Mouse (Mus musculus) myocyte (in vitro differentiated cells): ENCODE measurements around the gene Kcna4. TPM values are rescaled to one million over a fixed set of nuclear protein-coding genes. Genes with fewer than 3 reads are reported as not detected.
A peak's percentile ranks its signal among the peaks of the same experiment; 100 is the strongest.

Source experiments
- H3K27me3 ChIP-seq: one replicate; pipeline ENCODE4 v1.6.1; 2011; ENCODE audit not compliant: control insufficient read depth, insufficient read depth, insufficient read length
- H3K36me3 ChIP-seq: one replicate; pipeline ENCODE4 v1.6.1; 2011; ENCODE audit not compliant: control insufficient read depth, insufficient read depth
- H3K4me2 ChIP-seq: one replicate; pipeline ENCODE4 v1.6.1; 2011; ENCODE audit warnings: low read depth, control low read depth
- H3K4me3 ChIP-seq: one replicate; pipeline ENCODE4 v1.5.1; 2011; ENCODE audit warnings: mild to moderate bottlenecking, control low read depth, moderate library complexity
- H3K79me2 ChIP-seq: one replicate; pipeline ENCODE4 v1.6.1; 2011; ENCODE audit not compliant: control insufficient read depth, insufficient read depth
- H3ac ChIP-seq: one replicate; pipeline ENCODE4 v1.6.1; 2011; ENCODE audit not compliant: control insufficient read depth, insufficient read length
- CEBPB ChIP-seq: IDR thresholded peaks from 2 replicates; pipeline ENCODE4 v1.6.1; 2011; ENCODE audit warnings: mild to moderate bottlenecking, moderate library complexity; ENCODE audit not compliant: poor library complexity, insufficient read depth, severe bottlenecking
- E2F4 ChIP-seq: IDR thresholded peaks from one replicate; pipeline ENCODE4 v1.6.1; 2011; ENCODE audit warnings: mild to moderate bottlenecking, control low read depth, moderate library complexity; ENCODE audit not compliant: insufficient read depth
- MAX ChIP-seq: IDR thresholded peaks from one replicate; pipeline ENCODE4 v1.6.1; 2011; ENCODE audit warnings: low read depth, mild to moderate bottlenecking, control low read depth
- MYOD1 ChIP-seq, 3 experiments: IDR thresholded peaks; one replicate each; pipeline ENCODE4 v1.6.1; 2011; ENCODE audit warnings: control low read depth in 2 of 3, low read depth in 2 of 3, mild to moderate bottlenecking in 2 of 3, moderate library complexity in 1 of 3; ENCODE audit not compliant: insufficient read length in 2 of 3, control insufficient read depth in 1 of 3
- MYOG ChIP-seq, 3 experiments: IDR thresholded peaks; one replicate each; pipeline ENCODE4 v1.6.1; 2011; ENCODE audit warnings: control low read depth in 2 of 3, low read depth in 2 of 3, mild to moderate bottlenecking in 2 of 3; ENCODE audit not compliant: insufficient read length in 2 of 3, control insufficient read depth in 1 of 3, insufficient read depth in 1 of 3
- POLR2A ChIP-seq: IDR thresholded peaks from one replicate; pipeline ENCODE4 v1.6.1; 2011; ENCODE audit warnings: low read depth, mild to moderate bottlenecking, control low read depth, moderate library complexity; ENCODE audit not compliant: insufficient read length
- POLR2AphosphoS2 ChIP-seq: IDR thresholded peaks from one replicate; pipeline ENCODE4 v1.6.1; 2011; ENCODE audit warnings: low read depth, control low read depth; ENCODE audit not compliant: insufficient read length
- REST ChIP-seq: IDR thresholded peaks from one replicate; pipeline ENCODE4 v1.6.1; 2011; ENCODE audit warnings: mild to moderate bottlenecking, control low read depth, moderate library complexity; ENCODE audit not compliant: insufficient read depth, insufficient read length
- SRF ChIP-seq: IDR thresholded peaks from one replicate; pipeline ENCODE4 v1.6.1; 2011; ENCODE audit warnings: low read depth; ENCODE audit not compliant: control insufficient read depth, insufficient read length
- TCF12 ChIP-seq: IDR thresholded peaks from one replicate; pipeline ENCODE4 v1.6.1; 2011; ENCODE audit warnings: mild to moderate bottlenecking, control low read depth; ENCODE audit not compliant: poor library complexity, insufficient read depth, severe bottlenecking
- TCF3 ChIP-seq: IDR thresholded peaks from one replicate; pipeline ENCODE4 v1.6.1; 2011; ENCODE audit warnings: low read depth, control low read depth; ENCODE audit not compliant: insufficient read length
- USF1 ChIP-seq: IDR thresholded peaks from one replicate; pipeline ENCODE4 v1.6.1; 2011; ENCODE audit warnings: low read depth, mild to moderate bottlenecking, control low read depth, moderate library complexity
- polyA plus RNA-seq: library from polyadenylated mRNA; unstranded; fragments of >200 nt; fragmentation: generic; extraction: Trizol; gene quantifications from one replicate; pipeline ENCODE4 v1.2.1, GENCODE M21; 2012; ENCODE audit warnings: missing spikeins

Gene Kcna4
- polyA plus RNA-seq, 1 experiment: 0.02 TPM

DNA sequence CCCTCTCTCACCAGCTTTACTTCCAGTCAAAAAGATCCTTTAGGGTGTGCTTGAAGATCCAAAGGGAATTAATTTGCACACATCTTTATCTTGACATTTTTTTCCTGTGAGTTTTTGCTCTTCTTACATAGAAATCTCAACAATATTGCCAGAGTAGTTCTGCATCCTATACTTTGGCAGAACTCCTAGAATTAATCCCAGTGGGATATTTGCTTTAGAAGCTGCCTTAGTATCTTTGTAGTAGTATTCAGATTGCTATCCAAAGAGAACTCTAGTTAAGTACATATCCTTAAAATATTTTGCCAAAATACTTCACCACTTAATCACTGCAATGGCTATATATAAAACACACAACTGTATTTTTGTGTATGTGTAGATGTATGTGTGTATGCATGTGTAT is 28.2 kb downstream of the Kcna4 start:
- no peaks in the 10 kb centered on the region for H3K79me2 ChIP-seq
- no peaks in the 10 kb centered on the region for H3K36me3 ChIP-seq
- no peaks in the 10 kb centered on the region for H3K27me3 ChIP-seq
- peak overlapping the region; percentile 15 for H3K4me2 ChIP-seq
- TF ChIP-seq MYOG (IDR thresholded peaks at IDR 0.05; ENCODE audit: control insufficient read depth in 1 of 3, insufficient read depth in 1 of 3, insufficient read length in 2 of 3, low read depth in 2 of 3) (no peak), CEBPB (no peak), SRF (no peak), REST (no peak)
- no peak overlapping the region for H3K4me3 ChIP-seq
- no peak overlapping the region for H3ac ChIP-seq

DNA sequence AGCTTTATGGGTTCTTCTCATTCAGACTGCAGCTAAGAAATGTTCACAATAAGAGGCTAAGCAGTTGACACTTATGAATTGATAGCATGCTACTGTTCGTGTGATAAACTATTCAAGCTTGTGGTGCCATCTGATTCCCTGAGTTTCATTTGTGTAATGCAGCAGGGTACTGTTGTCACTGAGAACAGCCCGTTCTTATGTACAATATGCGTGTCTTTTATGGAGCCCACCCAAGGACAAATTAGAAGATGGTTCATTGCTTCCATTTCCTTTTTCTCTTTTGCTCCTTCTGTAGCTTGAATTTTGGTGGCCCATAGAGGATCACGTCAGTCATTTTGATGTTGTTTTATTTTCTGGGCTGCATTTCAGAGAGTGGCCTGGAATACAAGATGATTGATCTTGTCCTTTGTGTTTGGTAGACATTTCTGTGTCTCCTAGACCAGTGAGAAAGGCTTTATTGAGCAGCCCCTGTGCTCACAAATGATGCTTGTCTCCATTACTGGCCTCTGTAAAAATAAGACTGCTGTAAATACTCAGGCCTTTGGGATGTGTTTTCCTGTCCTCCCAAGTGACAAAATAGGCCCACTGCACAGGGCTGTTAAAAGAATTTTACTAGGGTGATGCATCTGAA is 31.3 kb downstream of the Kcna4 start:
- no peak overlapping the region for H3ac ChIP-seq
- no peaks in the 10 kb centered on the region for H3K27me3 ChIP-seq
- H3K4me2 ChIP-seq: no peak overlapping the region
- no peaks in the 10 kb centered on the region for H3K79me2 ChIP-seq
- H3K4me3 ChIP-seq: no peak overlapping the region
- H3K36me3 ChIP-seq: no peaks in the 10 kb centered on the region
- TF ChIP-seq MYOG (IDR thresholded peaks at IDR 0.05; ENCODE audit: control insufficient read depth in 1 of 3, insufficient read depth in 1 of 3, insufficient read length in 2 of 3, low read depth in 2 of 3): no peak
- TF ChIP-seq E2F4: no peak
- no peak for TF ChIP-seq USF1
- no peak for TF ChIP-seq TCF12
- no peak for TF ChIP-seq TCF3
- TF ChIP-seq REST: no peak
- TF ChIP-seq POLR2AphosphoS2: no peak
- no peak for TF ChIP-seq SRF

DNA sequence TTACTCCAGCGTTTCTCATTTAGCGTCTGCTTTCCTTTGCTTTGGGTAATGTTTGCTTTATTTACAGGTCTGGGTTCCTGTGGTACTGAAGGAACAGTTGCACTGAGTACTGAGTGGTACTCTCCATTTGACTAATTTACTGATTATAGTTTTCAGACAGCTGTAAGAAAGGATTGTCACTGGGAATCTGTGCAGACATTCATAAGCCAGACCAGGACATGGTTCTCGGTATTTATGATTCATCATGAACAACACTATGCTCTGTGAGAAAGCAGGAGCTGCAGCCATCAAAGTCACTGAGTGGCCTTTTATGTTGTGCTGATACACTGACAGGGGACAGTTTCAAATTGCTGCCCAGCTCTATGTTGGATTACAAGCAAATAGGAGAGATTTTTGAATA is 33.7 kb downstream of the Kcna4 start:
- Histone ChIP-seq H3K4me2 (peak overlapping the region; percentile 28), H3K36me3 (no peaks in the 10 kb centered on the region), H3K27me3 (no peaks in the 10 kb centered on the region), H3K4me3 (no peak overlapping the region), H3ac (no peak overlapping the region), H3K79me2 (no peaks in the 10 kb centered on the region)
- TF ChIP-seq MYOD1 (IDR thresholded peaks at IDR 0.05; ENCODE audit: control insufficient read depth in 1 of 3, insufficient read length in 2 of 3, low read depth in 2 of 3): no peak
- TF ChIP-seq POLR2A: no peak
- TF ChIP-seq TCF3: no peak
- TF ChIP-seq USF1: no peak
- no peak for TF ChIP-seq MYOG (IDR thresholded peaks at IDR 0.05; ENCODE audit: control insufficient read depth in 1 of 3, insufficient read depth in 1 of 3, insufficient read length in 2 of 3, low read depth in 2 of 3)
- TF ChIP-seq POLR2AphosphoS2: no peak
- TF ChIP-seq E2F4: no peak
- no peak for TF ChIP-seq TCF12
- no peak for TF ChIP-seq REST
- no peak for TF ChIP-seq MAX
- TF ChIP-seq SRF: no peak
- TF ChIP-seq CEBPB: no peak

DNA sequence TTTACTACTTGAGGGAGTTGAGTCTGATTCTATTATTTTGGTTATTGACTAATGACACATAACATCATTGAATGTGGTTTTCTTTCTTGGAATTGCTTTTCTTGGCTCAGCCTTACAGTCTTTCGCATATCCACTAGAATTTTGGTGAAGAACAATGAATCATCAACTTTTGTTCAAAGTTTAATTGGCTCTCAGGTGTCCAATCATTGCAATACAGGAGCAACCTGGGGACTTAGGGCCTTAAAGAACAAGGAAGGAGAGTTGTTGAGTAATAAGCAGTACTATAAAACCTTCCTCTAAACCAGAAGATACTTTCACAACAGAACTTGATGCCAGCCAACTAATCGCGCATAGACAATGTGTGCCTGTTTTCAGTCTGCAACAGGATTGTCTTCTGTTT is 36.8 kb downstream of the Kcna4 start:
- no peak overlapping the region for H3K4me3 ChIP-seq
- H3K27me3 ChIP-seq: no peaks in the 10 kb centered on the region
- no peak overlapping the region for H3K4me2 ChIP-seq
- no peaks in the 10 kb centered on the region for H3K79me2 ChIP-seq
- no peaks in the 10 kb centered on the region for H3K36me3 ChIP-seq
- TF ChIP-seq TCF12 (no peak), CEBPB (no peak), TCF3 (no peak), USF1 (no peak), E2F4 (no peak), POLR2A (no peak), MYOG (IDR thresholded peaks at IDR 0.05; ENCODE audit: control insufficient read depth in 1 of 3, insufficient read depth in 1 of 3, insufficient read length in 2 of 3, low read depth in 2 of 3) (no peak), MAX (no peak), REST (no peak), SRF (no peak), POLR2AphosphoS2 (no peak), MYOD1 (IDR thresholded peaks at IDR 0.05; ENCODE audit: control insufficient read depth in 1 of 3, insufficient read length in 2 of 3, low read depth in 2 of 3) (no peak)
- no peak overlapping the region for H3ac ChIP-seq

DNA sequence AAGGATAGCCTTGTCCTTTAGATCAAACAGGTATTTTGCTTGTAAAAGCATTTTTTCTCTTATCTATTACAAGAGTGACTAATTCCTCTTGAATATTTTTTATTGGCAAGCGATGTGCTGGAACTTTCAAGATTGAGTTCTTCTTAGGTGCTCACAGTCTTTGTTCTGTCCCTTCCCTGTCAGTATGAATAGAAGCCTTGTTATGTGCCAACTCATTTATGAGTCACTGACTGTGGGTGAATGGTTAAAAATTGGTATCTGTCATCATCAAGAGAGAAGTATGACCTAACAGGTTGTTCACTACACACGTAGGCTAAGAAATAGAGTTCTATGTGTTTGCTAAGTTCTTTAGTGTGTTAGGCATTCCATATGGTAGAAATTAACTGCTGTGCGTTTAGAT is 50.9 kb downstream of the Kcna4 start:
- no peak overlapping the region for H3K4me2 ChIP-seq
- H3K4me3 ChIP-seq: no peak overlapping the region
- TF ChIP-seq E2F4 (no peak), REST (no peak), CEBPB (no peak), MAX (no peak), TCF3 (no peak), POLR2A (no peak), MYOD1 (IDR thresholded peaks at IDR 0.05; ENCODE audit: control insufficient read depth in 1 of 3, insufficient read length in 2 of 3, low read depth in 2 of 3) (no peak), USF1 (no peak)
- no peaks in the 10 kb centered on the region for H3K27me3 ChIP-seq
- no peak overlapping the region for H3ac ChIP-seq
- H3K36me3 ChIP-seq: no peaks in the 10 kb centered on the region
- no peaks in the 10 kb centered on the region for H3K79me2 ChIP-seq
